Mouse (Mus musculus) MEL (cell line): ENCODE measurements around the gene Dennd1a. TPM values are rescaled to one million over a fixed set of nuclear protein-coding genes. Genes with fewer than 3 reads are reported as not detected.

Experiments used
- DNase-seq: peaks from one replicate; pipeline ENCODE4 v3.0.0; 2011; ENCODE audit warnings: low read depth, low spot score
- H3K27ac ChIP-seq: 2 replicates; pipeline ENCODE4 v1.5.1; 2012; ENCODE audit warnings: low read depth, mild to moderate bottlenecking, control low read depth, low read length, moderate library complexity; ENCODE audit not compliant: control insufficient read depth
- H3K27me3 ChIP-seq, 2 experiments: fragments of 150-350 bp in 1 of 2; sonication (generic) in 1 of 2; 2 replicates each; pipeline ENCODE4 v1.6.1; 2012; ENCODE audit warnings: low read length in 2 of 2, mild to moderate bottlenecking in 2 of 2, improper control_type of control experiment in 1 of 2, moderate library complexity in 1 of 2; ENCODE audit not compliant: insufficient read depth in 2 of 2, control insufficient read depth in 1 of 2
- H3K36me3 ChIP-seq, 2 experiments: 2 replicates each; pipeline ENCODE4 v1.6.1; 2012 to 2014; ENCODE audit warnings: low read length in 2 of 2, improper control_type of control experiment in 1 of 2, inconsistent platforms in 1 of 2, mild to moderate bottlenecking in 1 of 2; ENCODE audit not compliant: insufficient read depth in 2 of 2, control insufficient read depth in 1 of 2
- H3K4me1 ChIP-seq, 2 experiments: fragments of 150-350 bp in 1 of 2; sonication (generic) in 1 of 2; 2 replicates each; pipeline ENCODE4 v1.6.1; 2012; ENCODE audit warnings: low read length in 2 of 2, improper control_type of control experiment in 1 of 2, mild to moderate bottlenecking in 1 of 2; ENCODE audit not compliant: insufficient read depth in 2 of 2, control insufficient read depth in 1 of 2
- H3K4me3 ChIP-seq, 2 experiments: fragments of 150-350 bp in 1 of 2; sonication (generic) in 1 of 2; 2 replicates each; pipeline ENCODE4 v1.5.1; 2012; ENCODE audit warnings: low read depth in 2 of 2, low read length in 2 of 2, mild to moderate bottlenecking in 2 of 2, moderate library complexity in 2 of 2, control low read depth in 1 of 2, improper control_type of control experiment in 1 of 2; ENCODE audit not compliant: control insufficient read depth in 1 of 2, insufficient read depth in 1 of 2
- H3K79me2 ChIP-seq: 2 replicates; pipeline ENCODE4 v1.6.1; 2012; ENCODE audit warnings: mild to moderate bottlenecking, low read length, moderate library complexity; ENCODE audit not compliant: control insufficient read depth, poor library complexity, insufficient read depth
- H3K9ac ChIP-seq: 2 replicates; pipeline ENCODE4 v1.6.1; 2012; ENCODE audit warnings: low read depth, mild to moderate bottlenecking, control low read depth, low read length, moderate library complexity; ENCODE audit not compliant: control insufficient read depth, poor library complexity, severe bottlenecking
- H3K9me3 ChIP-seq: fragments of 150-350 bp; sonication (generic); replicated peaks from 2 replicates; pipeline ENCODE4 v1.6.1; 2012; ENCODE audit warnings: mild to moderate bottlenecking, low read length, improper control_type of control experiment, moderate library complexity; ENCODE audit not compliant: insufficient read depth
- CTCF ChIP-seq, 3 experiments: IDR thresholded peaks in 2 of 3; conservative IDR thresholded peaks in 1 of 3; 2 replicates each; pipeline ENCODE4 v1.5.1; 2011 to 2012; ENCODE audit warnings: low read length in 3 of 3, low read depth in 2 of 3, mild to moderate bottlenecking in 2 of 3, improper control_type of control experiment in 1 of 3, inconsistent platforms in 1 of 3, mixed read lengths in 1 of 3, moderate library complexity in 1 of 3; ENCODE audit not compliant: control insufficient read depth in 1 of 3, insufficient read depth in 1 of 3, poor library complexity in 1 of 3, severe bottlenecking in 1 of 3
- E2F4 ChIP-seq: IDR thresholded peaks from 2 replicates; pipeline ENCODE4 v1.6.1; 2011; ENCODE audit warnings: low read depth, low read length, improper control_type of control experiment, borderline replicate concordance
- ELF1 ChIP-seq: IDR thresholded peaks from 2 replicates; pipeline ENCODE4 v1.6.1; 2014; ENCODE audit warnings: low read depth, mild to moderate bottlenecking, inconsistent platforms, low read length, improper control_type of control experiment, moderate library complexity
- GABPA ChIP-seq: IDR thresholded peaks from 2 replicates; pipeline ENCODE4 v1.6.1; 2012; ENCODE audit warnings: low read depth, mild to moderate bottlenecking, inconsistent platforms, low read length, improper control_type of control experiment, moderate library complexity
- JUND ChIP-seq: IDR thresholded peaks from 2 replicates; pipeline ENCODE4 v1.6.1; 2011; ENCODE audit warnings: low read depth, mild to moderate bottlenecking, improper control_type of control experiment, low read length
- KAT2A ChIP-seq: conservative IDR thresholded peaks from 2 replicates; pipeline ENCODE4 v1.6.1; 2012; ENCODE audit warnings: low read depth, low read length, improper control_type of control experiment, inconsistent platforms
- MAFK ChIP-seq: IDR thresholded peaks from 2 replicates; pipeline ENCODE4 v1.6.1; 2011; ENCODE audit warnings: low read depth, mild to moderate bottlenecking, low read length, improper control_type of control experiment, borderline replicate concordance
- MXI1 ChIP-seq: IDR thresholded peaks from 2 replicates; pipeline ENCODE4 v1.6.1; 2011; ENCODE audit warnings: mild to moderate bottlenecking, low read depth, low read length, improper control_type of control experiment
- MYB ChIP-seq: IDR thresholded peaks from 2 replicates; pipeline ENCODE4 v1.6.1; 2011; ENCODE audit warnings: mild to moderate bottlenecking, low read depth, low read length, improper control_type of control experiment
- NRF1 ChIP-seq: IDR thresholded peaks from 2 replicates; pipeline ENCODE4 v1.6.1; 2014; ENCODE audit warnings: low read depth, mild to moderate bottlenecking, inconsistent platforms, low read length, improper control_type of control experiment, moderate library complexity; ENCODE audit not compliant: poor library complexity, insufficient read depth, severe bottlenecking
- POLR2A ChIP-seq, 2 experiments: IDR thresholded peaks; 2 replicates each; pipeline ENCODE4 v1.6.1; 2011 to 2012; ENCODE audit warnings: low read length in 2 of 2, mild to moderate bottlenecking in 2 of 2, control low read depth in 1 of 2, improper control_type of control experiment in 1 of 2, low read depth in 1 of 2, moderate library complexity in 1 of 2; ENCODE audit not compliant: control insufficient read depth in 1 of 2, insufficient read depth in 1 of 2, poor library complexity in 1 of 2
- POLR2AphosphoS5 ChIP-seq: IDR thresholded peaks from 2 replicates; pipeline ENCODE4 v1.6.1; 2012; ENCODE audit warnings: low read depth, borderline replicate concordance, mild to moderate bottlenecking, inconsistent platforms, low read length, moderate library complexity, mixed read lengths
- RCOR1 ChIP-seq: IDR thresholded peaks from 2 replicates; pipeline ENCODE4 v1.6.1; 2012; ENCODE audit warnings: low read depth, mild to moderate bottlenecking, inconsistent platforms, low read length, improper control_type of control experiment
- SIN3A ChIP-seq: IDR thresholded peaks from 2 replicates; pipeline ENCODE4 v1.6.1; 2012; ENCODE audit warnings: low read length, improper control_type of control experiment, inconsistent platforms
- USF2 ChIP-seq, 2 experiments: IDR thresholded peaks; 2 replicates each; pipeline ENCODE4 v1.6.1; 2011 to 2012; ENCODE audit warnings: improper control_type of control experiment in 2 of 2, low read length in 2 of 2, borderline replicate concordance in 1 of 2, inconsistent platforms in 1 of 2, low read depth in 1 of 2, mild to moderate bottlenecking in 1 of 2; ENCODE audit not compliant: insufficient read depth in 1 of 2
- ZC3H11A ChIP-seq: IDR thresholded peaks from 2 replicates; pipeline ENCODE4 v1.6.1; 2012; ENCODE audit warnings: low read depth, mild to moderate bottlenecking, inconsistent platforms, low read length, improper control_type of control experiment
- polyA plus RNA-seq, 2 experiments: library from polyadenylated mRNA; stranded (reverse) in 1 of 2; unstranded in 1 of 2; fragments of >175 nt in 1 of 2; fragments of >200 nt in 1 of 2; gene quantifications; 2 replicates each; pipeline versions ENCODE4 v1.2.1 to v1.2.4; 2012; ENCODE audit warnings: low replicate concordance in 2 of 2, low read depth in 1 of 2; ENCODE audit not compliant: insufficient read length in 2 of 2, insufficient read depth in 1 of 2, missing spikeins in 1 of 2
- total RNA-seq: library from RNA; depleted of rRNA; stranded (reverse); fragments of 300-350 nt; gene quantifications from 2 replicates; pipeline ENCODE4 v1.2.3, GENCODE M21; 2012

Gene Dennd1a
- total and polyA plus RNA-seq, 3 experiments = 5.0 to 21.8 TPM; not detected in 1

DNA sequence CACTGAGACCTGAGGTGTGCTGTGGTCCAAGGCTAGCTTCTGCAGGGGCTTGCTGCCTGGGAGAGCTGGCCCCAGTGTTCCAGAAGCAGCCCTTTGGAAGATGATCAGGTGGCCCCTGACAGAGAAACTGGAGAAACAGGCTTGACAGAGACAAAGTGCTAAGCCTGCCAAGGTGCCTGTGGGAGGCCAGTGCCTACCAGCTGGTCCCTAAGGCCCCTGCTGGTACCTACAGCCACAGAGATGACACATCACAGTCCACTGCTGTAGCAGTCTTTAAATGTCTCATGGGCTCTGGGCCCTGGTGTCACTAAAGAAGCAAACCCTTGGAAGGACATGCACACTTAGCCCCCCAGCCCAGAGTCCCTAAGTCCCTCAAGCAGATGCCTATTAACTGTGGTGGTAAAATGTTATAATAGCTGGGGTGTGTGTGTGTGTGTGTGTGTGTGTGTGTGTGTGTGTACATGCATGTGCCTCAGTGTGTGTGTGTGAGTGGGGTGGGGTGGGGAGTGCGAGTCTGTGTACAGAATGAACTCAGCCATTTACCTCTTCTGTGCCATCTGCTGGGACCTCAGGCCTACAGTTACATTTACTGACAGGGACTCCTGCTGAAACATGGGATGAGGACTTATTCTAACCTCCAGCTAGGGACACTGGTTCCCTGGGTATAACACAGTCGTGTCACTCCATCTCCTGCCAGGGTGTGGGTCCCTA is 530.8 kb downstream of the Dennd1a start:
- Histone ChIP-seq H3K4me3 (no peak overlapping the region), H3K9ac (no peak overlapping the region), H3K36me3 (no peaks in the 10 kb centered on the region; a peak in 1 of 4 replicates), H3K79me2 (no peaks in the 10 kb centered on the region), H3K27me3 (peaks cover 0 to 1% of the 10 kb centered on the region in 2 experiments; a peak in 1 of 4 replicates), H3K4me1 (peaks cover 0 to 11% of the 10 kb centered on the region in 2 experiments; a peak in 2 of 4 replicates), H3K9me3 (no peaks in the 10 kb centered on the region), H3K27ac (no peak overlapping the region)
- no peak for TF ChIP-seq CTCF (IDR thresholded peaks at IDR 0.05 in 2 of 3, conservative IDR thresholded peaks at IDR 0.05 in 1 of 3; ENCODE audit: control insufficient read depth in 1 of 3, insufficient read depth in 1 of 3, low read depth in 2 of 3, low read length in 3 of 3, poor library complexity in 1 of 3, severe bottlenecking in 1 of 3)
- TF ChIP-seq JUND = no peak
- no peak for TF ChIP-seq MAFK
- no peak for DNase-seq

DNA sequence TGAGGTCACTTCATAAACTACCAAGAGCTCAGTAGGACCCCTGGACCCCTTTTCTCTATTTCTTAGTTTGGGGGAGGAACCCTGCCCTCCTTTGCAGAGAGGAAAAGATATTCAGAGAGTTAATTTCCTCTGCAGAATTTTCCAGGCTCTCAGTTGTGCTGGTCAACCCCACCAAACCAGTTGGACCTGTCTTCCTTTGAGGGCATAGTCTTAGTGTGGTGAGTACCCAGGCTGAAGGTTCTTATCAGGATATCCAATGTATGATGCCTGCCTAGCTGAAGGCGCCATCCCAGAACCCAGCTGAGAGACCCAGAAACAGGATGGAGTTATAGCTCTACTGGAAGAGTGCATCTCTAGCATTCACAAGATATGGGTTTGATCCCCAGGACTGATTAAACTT is 536.1 kb downstream of the Dennd1a start:
- Histone ChIP-seq H3K4me1 (peaks cover 0 to 11% of the 10 kb centered on the region in 2 experiments; a peak in 1 of 4 replicates), H3K27ac (no peak overlapping the region), H3K9ac (no peak overlapping the region), H3K79me2 (no peaks in the 10 kb centered on the region), H3K9me3 (no peaks in the 10 kb centered on the region), H3K27me3 (peaks cover 0 to 1% of the 10 kb centered on the region in 2 experiments; a peak in 1 of 4 replicates), H3K4me3 (no peak overlapping the region), H3K36me3 (no peaks in the 10 kb centered on the region)
- no peak for DNase-seq
- TF ChIP-seq RCOR1 (no peak), MAFK (no peak), E2F4 (no peak), USF2 (IDR thresholded peaks at IDR 0.05; ENCODE audit: borderline replicate concordance in 1 of 2, insufficient read depth in 1 of 2, low read depth in 1 of 2, low read length in 2 of 2) (no peak), KAT2A (no peak), NRF1 (no peak)

DNA sequence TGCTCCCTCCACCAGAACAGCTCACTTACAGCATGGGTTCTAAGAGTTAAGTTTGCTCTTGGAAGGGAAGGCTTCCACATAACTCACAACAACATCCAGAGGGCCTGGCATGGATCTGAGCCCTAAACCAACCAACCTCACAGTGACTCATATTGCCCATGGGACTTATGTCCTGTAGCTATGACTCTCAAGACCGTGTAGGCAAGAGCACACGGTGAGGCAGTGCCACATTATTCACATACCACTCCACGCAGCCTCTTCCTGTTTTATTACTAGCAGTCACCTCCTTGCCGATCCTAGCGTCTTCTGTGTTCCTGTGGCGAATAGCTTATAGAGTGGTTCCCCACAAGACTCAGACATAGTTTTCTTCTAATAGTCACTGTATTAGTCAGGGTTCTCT is 537.9 kb downstream of the Dennd1a start:
- Histone ChIP-seq H3K79me2 (no peaks in the 10 kb centered on the region), H3K4me1 (peaks cover 0 to 11% of the 10 kb centered on the region in 2 experiments; a peak in 1 of 4 replicates), H3K36me3 (no peaks in the 10 kb centered on the region), H3K27me3 (no peaks in the 10 kb centered on the region), H3K4me3 (no peak overlapping the region)
- no peak for DNase-seq
- TF ChIP-seq MXI1 (no peak), MAFK (no peak), SIN3A (no peak), GABPA (no peak), POLR2A (IDR thresholded peaks at IDR 0.05; ENCODE audit: control insufficient read depth in 1 of 2, insufficient read depth in 1 of 2, low read depth in 1 of 2, low read length in 2 of 2, poor library complexity in 1 of 2) (no peak), ZC3H11A (no peak), ELF1 (no peak), MYB (no peak), POLR2AphosphoS5 (no peak)
- TF ChIP-seq, all 39 proteins: peak for 0
- no peaks in the 10 kb centered on the region for H3K9me3 ChIP-seq
- no peak overlapping the region for H3K9ac ChIP-seq
- no peak overlapping the region for H3K27ac ChIP-seq
